Mouse (Mus musculus): Measurements from ENCODE around the gene March4.

- TF ChIP-seq POLR2A (IDR thresholded peaks at IDR 0.05; ENCODE audit: insufficient read depth, low read depth, low read length) = no peak
- TF ChIP-seq CTCF (IDR thresholded peaks at IDR 0.05; ENCODE audit: insufficient read depth, low read depth, low read length) = no peak
Measured at GRCm38 (mm10) chr1:72510778-72511520, 25.8 kb downstream of the March4 start.

Data from olfactory bulb, adult 2 months (tissue).